Mouse (Mus musculus): ENCODE data around the gene Col8a2. TPM values are rescaled to one million over a fixed set of nuclear protein-coding genes. Genes with fewer than 3 reads are reported as not detected.

Col8a2 gene
- 1.9 and 2.2 TPM in 2 replicates for polyA plus RNA-seq (2014; fragmentation: Nextera tagmentation; extraction: Ambion mirVana)

GRCm38 (mm10) chr4:126286492-126286891 lies at the start of gene Col8a2:
Gene Col8a2, plus strand, starts transcription at chr4:126286793.
- Histone ChIP-seq H3K36me3 (ENCODE audit: control insufficient read depth, insufficient read depth, low read length) (no peaks in the 10 kb centered on the region), H3K9ac (ENCODE audit: low read depth, low read length) (no peak within 1 kb of the TSS), H3K4me3 (ENCODE audit: low read depth, low read length) (peak within 1 kb of the TSS; percentile 48), H3K27me3 (replicated peaks; ENCODE audit: control insufficient read depth, insufficient read depth, low read length) (peaks cover 69% of the 10 kb centered on the region), H3K27ac (ENCODE audit: low read depth, low read length) (no peak within 1 kb of the TSS), H3K9me3 (ENCODE audit: control insufficient read depth, low read length) (no peaks in the 10 kb centered on the region), H3K4me1 (replicated peaks; ENCODE audit: control insufficient read depth, insufficient read depth, low read length) (peaks cover 6% of the 10 kb centered on the region; the same call in 1 of the 2 replicates), H3K4me2 (peak within 1 kb of the TSS; percentile 73)
- ATAC-seq (replicated peaks; ENCODE audit: low FRiP score) (peak; percentile 34; the same call in 1 of the 2 replicates), DNase-seq (ENCODE audit: low spot score) (no peak)
- WGBS: 3% methylated on average over 42 of the region's 42 CpGs

- no peaks in the 10 kb centered on the region for H3K9me3 ChIP-seq (ENCODE audit: control insufficient read depth, low read length)
- peaks cover 36% of the 10 kb centered on the region for H3K36me3 ChIP-seq (ENCODE audit: control insufficient read depth, insufficient read depth, low read length)
- no peak for DNase-seq (ENCODE audit: low spot score)
- no peak overlapping the region for H3K9ac ChIP-seq (ENCODE audit: low read depth, low read length)
- no peak overlapping the region for H3K4me3 ChIP-seq (ENCODE audit: low read depth, low read length)
- H3K27ac ChIP-seq (ENCODE audit: low read depth, low read length): no peak overlapping the region
- H3K4me1 ChIP-seq (replicated peaks; ENCODE audit: control insufficient read depth, insufficient read depth, low read length): no peaks in the 10 kb centered on the region
- WGBS: 74% methylated on average over 5 of the region's 5 CpGs
- H3K4me2 ChIP-seq: no peak overlapping the region
- H3K27me3 ChIP-seq (replicated peaks; ENCODE audit: control insufficient read depth, insufficient read depth, low read length): no peaks in the 10 kb centered on the region
- no peak for ATAC-seq (replicated peaks; ENCODE audit: low FRiP score)
These were observed 48.8 kb upstream of the Col8a2 start for GRCm38 (mm10) chr4:126237721-126238242.

- Histone ChIP-seq H3K4me2 (no peak overlapping the region), H3K9me3 (ENCODE audit: control insufficient read depth, low read length) (no peaks in the 10 kb centered on the region), H3K27ac (ENCODE audit: low read depth, low read length) (no peak overlapping the region), H3K27me3 (replicated peaks; ENCODE audit: control insufficient read depth, insufficient read depth, low read length) (no peaks in the 10 kb centered on the region), H3K9ac (ENCODE audit: low read depth, low read length) (no peak overlapping the region), H3K36me3 (ENCODE audit: control insufficient read depth, insufficient read depth, low read length) (peaks cover 19% of the 10 kb centered on the region), H3K4me1 (replicated peaks; ENCODE audit: control insufficient read depth, insufficient read depth, low read length) (no peaks in the 10 kb centered on the region), H3K4me3 (ENCODE audit: low read depth, low read length) (no peak overlapping the region)
- ATAC-seq (replicated peaks; ENCODE audit: low FRiP score) (no peak), DNase-seq (ENCODE audit: low spot score) (no peak)
- WGBS: 91% methylated on average over 13 of the region's 13 CpGs
These were observed 46.6 kb upstream of the Col8a2 start for GRCm38 (mm10) chr4:126239862-126240475.

GRCm38 (mm10) chr4:126241956-126242355 lies 44.6 kb upstream of the Col8a2 start:
- DNase-seq (ENCODE audit: low spot score) (no peak), ATAC-seq (replicated peaks; ENCODE audit: low FRiP score) (no peak)
- Histone ChIP-seq H3K9ac (ENCODE audit: low read depth, low read length) (no peak overlapping the region), H3K27ac (ENCODE audit: low read depth, low read length) (no peak overlapping the region), H3K9me3 (ENCODE audit: control insufficient read depth, low read length) (no peaks in the 10 kb centered on the region), H3K4me2 (no peak overlapping the region), H3K36me3 (ENCODE audit: control insufficient read depth, insufficient read depth, low read length) (peaks cover 14% of the 10 kb centered on the region), H3K4me3 (ENCODE audit: low read depth, low read length) (no peak overlapping the region), H3K4me1 (replicated peaks; ENCODE audit: control insufficient read depth, insufficient read depth, low read length) (no peaks in the 10 kb centered on the region), H3K27me3 (replicated peaks; ENCODE audit: control insufficient read depth, insufficient read depth, low read length) (no peaks in the 10 kb centered on the region)
- WGBS: 55% methylated on average over 9 of the region's 9 CpGs

- Histone ChIP-seq H3K27me3 (replicated peaks; ENCODE audit: control insufficient read depth, insufficient read depth, low read length) (no peaks in the 10 kb centered on the region), H3K27ac (ENCODE audit: low read depth, low read length) (no peak overlapping the region), H3K36me3 (ENCODE audit: control insufficient read depth, insufficient read depth, low read length) (peaks cover 13% of the 10 kb centered on the region), H3K4me2 (no peak overlapping the region), H3K4me1 (replicated peaks; ENCODE audit: control insufficient read depth, insufficient read depth, low read length) (no peaks in the 10 kb centered on the region), H3K9me3 (ENCODE audit: control insufficient read depth, low read length) (no peaks in the 10 kb centered on the region), H3K9ac (ENCODE audit: low read depth, low read length) (no peak overlapping the region), H3K4me3 (ENCODE audit: low read depth, low read length) (no peak overlapping the region)
- ATAC-seq (replicated peaks; ENCODE audit: low FRiP score) (no peak), DNase-seq (ENCODE audit: low spot score) (no peak)
- 88% methylated on average over 6 of the region's 6 CpGs for WGBS
These were observed 44.1 kb upstream of the Col8a2 start for GRCm38 (mm10) chr4:126242510-126242909.

- H3K36me3 ChIP-seq (ENCODE audit: control insufficient read depth, insufficient read depth, low read length): peaks cover 4% of the 10 kb centered on the region
- no peaks in the 10 kb centered on the region for H3K9me3 ChIP-seq (ENCODE audit: control insufficient read depth, low read length)
- H3K27me3 ChIP-seq (replicated peaks; ENCODE audit: control insufficient read depth, insufficient read depth, low read length): no peaks in the 10 kb centered on the region
- no peak overlapping the region for H3K4me2 ChIP-seq
- H3K4me1 ChIP-seq (replicated peaks; ENCODE audit: control insufficient read depth, insufficient read depth, low read length): peaks cover 5% of the 10 kb centered on the region; the same call in 1 of the 2 replicates
- WGBS: 80% methylated on average over 13 of the region's 13 CpGs
- H3K4me3 ChIP-seq (ENCODE audit: low read depth, low read length): no peak overlapping the region
- DNase-seq (ENCODE audit: low spot score) (no peak), ATAC-seq (replicated peaks; ENCODE audit: low FRiP score) (0 out of 2 replicates have a peak, but pooled peaks have one; percentile 26)
- no peak overlapping the region for H3K27ac ChIP-seq (ENCODE audit: low read depth, low read length)
- no peak overlapping the region for H3K9ac ChIP-seq (ENCODE audit: low read depth, low read length)
These were observed 40.2 kb upstream of the Col8a2 start for GRCm38 (mm10) chr4:126246202-126246889.

- no peak overlapping the region for H3K27ac ChIP-seq (ENCODE audit: low read depth, low read length)
- H3K9ac ChIP-seq (ENCODE audit: low read depth, low read length): no peak overlapping the region
- no peak overlapping the region for H3K4me2 ChIP-seq
- H3K4me1 ChIP-seq (replicated peaks; ENCODE audit: control insufficient read depth, insufficient read depth, low read length): peaks cover 10% of the 10 kb centered on the region
- no peak for DNase-seq (ENCODE audit: low spot score)
- WGBS: 52% methylated on average over 11 of the region's 11 CpGs
- no peak for ATAC-seq (replicated peaks; ENCODE audit: low FRiP score)
- no peaks in the 10 kb centered on the region for H3K9me3 ChIP-seq (ENCODE audit: control insufficient read depth, low read length)
- no peak overlapping the region for H3K4me3 ChIP-seq (ENCODE audit: low read depth, low read length)
- no peaks in the 10 kb centered on the region for H3K27me3 ChIP-seq (replicated peaks; ENCODE audit: control insufficient read depth, insufficient read depth, low read length)
- peaks cover 4% of the 10 kb centered on the region for H3K36me3 ChIP-seq (ENCODE audit: control insufficient read depth, insufficient read depth, low read length)
These were observed 38.2 kb upstream of the Col8a2 start for GRCm38 (mm10) chr4:126248261-126248868.

- peaks cover under 1% of the 10 kb centered on the region for H3K36me3 ChIP-seq (ENCODE audit: control insufficient read depth, insufficient read depth, low read length)
- H3K4me3 ChIP-seq (ENCODE audit: low read depth, low read length): no peak overlapping the region
- ATAC-seq (replicated peaks; ENCODE audit: low FRiP score): no peak
- no peak overlapping the region for H3K9ac ChIP-seq (ENCODE audit: low read depth, low read length)
- H3K9me3 ChIP-seq (ENCODE audit: control insufficient read depth, low read length): no peaks in the 10 kb centered on the region
- H3K4me2 ChIP-seq: no peak overlapping the region
- no peak for DNase-seq (ENCODE audit: low spot score)
- 50% methylated on average over 4 of the region's 4 CpGs for WGBS
- H3K27ac ChIP-seq (ENCODE audit: low read depth, low read length): no peak overlapping the region
- H3K27me3 ChIP-seq (replicated peaks; ENCODE audit: control insufficient read depth, insufficient read depth, low read length): no peaks in the 10 kb centered on the region
- peaks cover 21% of the 10 kb centered on the region for H3K4me1 ChIP-seq (replicated peaks; ENCODE audit: control insufficient read depth, insufficient read depth, low read length)
These were observed 35.9 kb upstream of the Col8a2 start for GRCm38 (mm10) chr4:126250659-126251058.
